Mouse (Mus musculus) olfactory bulb, adult 2 months (tissue): ENCODE data around the gene Mtm1.

Source experiments
- CTCF ChIP-seq: fragments of 200-500 bp; IDR thresholded peaks from 2 replicates; pipeline ENCODE4 v1.5.1; 2012; ENCODE audit warnings: low read depth, mild to moderate bottlenecking, low read length, moderate library complexity; ENCODE audit not compliant: insufficient read depth
- POLR2A ChIP-seq: fragments of 200-500 bp; IDR thresholded peaks from 2 replicates; pipeline ENCODE4 v1.6.1; 2012; ENCODE audit warnings: mild to moderate bottlenecking, low read depth, low read length, moderate library complexity; ENCODE audit not compliant: insufficient read depth

GRCm38 (mm10) chrX:71220896-71221295, 10.3 kb downstream of the Mtm1 start:
- TF ChIP-seq POLR2A (no peak), CTCF (no peak)
